Mouse (Mus musculus) E14TG2a.4 (cell line): ENCODE data around the gene Pakap.

Experiments used
- CTCF ChIP-seq: conservative IDR thresholded peaks from 2 replicates; pipeline ENCODE4 v1.5.1; 2014; ENCODE audit warnings: low read length
- NANOG ChIP-seq: IDR thresholded peaks from 2 replicates; pipeline ENCODE4 v1.6.1; 2014; ENCODE audit warnings: borderline replicate concordance, low read length, mixed read lengths
- POU5F1 ChIP-seq: IDR thresholded peaks from 2 replicates; pipeline ENCODE4 v1.6.1; 2014; ENCODE audit warnings: low read length, borderline replicate concordance

DNA sequence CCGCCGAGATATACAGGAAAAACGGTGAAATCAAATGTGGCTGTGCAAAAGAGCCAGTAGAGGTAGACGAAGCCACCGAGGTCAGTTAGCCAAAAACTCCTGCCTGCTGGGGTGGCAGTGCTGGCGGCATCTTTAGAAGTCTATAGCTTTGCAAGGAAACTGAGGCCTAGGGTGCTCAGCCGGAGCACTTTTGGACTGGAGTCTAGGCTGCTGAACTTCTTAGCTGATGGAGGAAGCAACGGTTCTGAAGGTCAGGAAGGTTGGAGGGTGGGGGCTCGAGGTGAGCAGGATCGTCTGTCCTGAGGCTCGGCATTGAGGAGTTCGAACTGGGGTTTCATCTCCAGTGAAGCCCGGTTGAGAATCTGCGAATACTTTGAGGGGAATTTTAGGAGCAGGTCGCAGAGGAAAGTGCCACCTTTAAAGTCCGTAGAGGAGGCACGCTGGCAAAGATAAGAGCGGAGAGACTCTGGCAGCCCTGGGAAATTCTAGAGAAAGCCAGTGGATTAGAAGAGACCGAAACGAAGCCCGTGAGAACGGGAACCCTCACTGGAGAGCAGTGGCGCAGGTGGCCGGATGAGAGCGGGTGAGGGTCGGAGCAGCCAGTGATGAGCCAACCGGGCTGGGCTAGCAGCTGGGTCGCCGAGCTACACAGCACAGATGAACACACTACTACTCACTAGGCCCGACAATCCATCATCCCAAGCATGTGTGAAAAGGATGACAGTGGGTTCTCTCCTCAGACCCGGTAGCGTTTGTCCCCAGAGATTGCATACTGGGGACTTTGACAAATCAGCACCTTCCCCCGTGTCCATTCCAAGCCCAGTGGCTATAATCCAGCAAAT lies 214.8 kb downstream of the Pakap start:
- TF ChIP-seq CTCF (no peak), POU5F1 (no peak), NANOG (no peak)
